Mouse (Mus musculus): ENCODE measurements around the gene Vars. TPM values are rescaled to one million over a fixed set of nuclear protein-coding genes. Genes with fewer than 3 reads are reported as not detected.
"Not testable (repeated sequence)": the region's sequence is repeated elsewhere in the genome, so short reads cannot be mapped to it uniquely, and the experiment has no call there.

Gene Vars
- polyA plus RNA-seq, 1 experiment from 2014 or later, result 112 TPM

DNA sequence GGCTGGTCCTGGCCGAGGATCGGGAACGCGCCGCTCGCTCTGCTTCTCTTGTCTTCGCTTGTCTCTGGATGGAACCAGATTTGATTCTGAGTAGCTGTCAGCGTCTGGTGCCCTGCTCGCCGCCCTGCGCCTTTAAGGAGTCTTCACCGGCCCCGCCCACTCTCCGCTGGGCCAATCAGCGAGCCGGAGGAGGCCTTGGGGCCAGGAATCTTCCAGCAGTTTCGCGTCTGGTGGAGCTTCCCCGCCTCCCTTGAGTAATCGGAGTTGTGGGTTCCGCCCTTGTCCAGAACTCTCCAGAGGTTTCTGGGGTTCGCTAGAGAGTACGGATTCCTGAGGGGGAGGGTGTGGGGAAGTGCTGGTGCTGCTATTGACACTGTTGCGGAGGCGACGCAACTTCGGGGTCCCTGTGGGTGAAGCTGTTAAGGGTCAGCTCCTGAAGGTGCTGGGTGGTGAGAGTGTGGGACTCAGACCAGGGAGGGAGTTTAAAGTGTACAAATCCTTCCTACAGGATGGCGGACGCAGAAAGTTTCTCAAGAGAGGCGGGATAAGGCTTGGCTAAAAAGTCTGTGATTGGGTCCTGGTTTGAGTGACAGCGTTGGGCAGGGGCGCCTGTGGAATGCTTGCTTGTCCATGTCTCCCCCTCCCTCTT lies 41.5 kb upstream of the Vars start, which contains the start of gene Hspa1b:
Gene Hspa1b (minus strand): TSS at position 109 of the 649 bp plus-strand sequence.
- Histone ChIP-seq H3K27ac (peak within 1 kb of the TSS; percentile 79), H3K9ac (peak within 1 kb of the TSS; percentile 72), H3K4me2 (peak within 1 kb of the TSS; percentile 85), H3K4me3 (replicated peaks) (peak within 1 kb of the TSS; percentile 58), H3K4me1 (replicated peaks) (peaks cover 15% of the 10 kb centered on the region), H3K27me3 (peaks cover 74% of the 10 kb centered on the region)
- under 1% methylated on average over 32 of the region's 32 CpGs for WGBS (ENCODE audit: insufficient replicate concordance)
- ATAC-seq (ENCODE audit: low read depth) (peak; percentile 88), DNase-seq (peak; percentile 81)
- H3K36me3 ChIP-seq; H3K9me3 ChIP-seq (replicated peaks): not testable (repeated sequence)

- WGBS (ENCODE audit: insufficient replicate concordance), result 6% methylated on average over 12 of the region's 12 CpGs
- H3K27me3 ChIP-seq, result peaks cover 77% of the 10 kb centered on the region
- DNase-seq, result peak; percentile 51
These were observed 40.8 kb upstream of the Vars start for GRCm38 (mm10) chr17:34959881-34960515.

DNA sequence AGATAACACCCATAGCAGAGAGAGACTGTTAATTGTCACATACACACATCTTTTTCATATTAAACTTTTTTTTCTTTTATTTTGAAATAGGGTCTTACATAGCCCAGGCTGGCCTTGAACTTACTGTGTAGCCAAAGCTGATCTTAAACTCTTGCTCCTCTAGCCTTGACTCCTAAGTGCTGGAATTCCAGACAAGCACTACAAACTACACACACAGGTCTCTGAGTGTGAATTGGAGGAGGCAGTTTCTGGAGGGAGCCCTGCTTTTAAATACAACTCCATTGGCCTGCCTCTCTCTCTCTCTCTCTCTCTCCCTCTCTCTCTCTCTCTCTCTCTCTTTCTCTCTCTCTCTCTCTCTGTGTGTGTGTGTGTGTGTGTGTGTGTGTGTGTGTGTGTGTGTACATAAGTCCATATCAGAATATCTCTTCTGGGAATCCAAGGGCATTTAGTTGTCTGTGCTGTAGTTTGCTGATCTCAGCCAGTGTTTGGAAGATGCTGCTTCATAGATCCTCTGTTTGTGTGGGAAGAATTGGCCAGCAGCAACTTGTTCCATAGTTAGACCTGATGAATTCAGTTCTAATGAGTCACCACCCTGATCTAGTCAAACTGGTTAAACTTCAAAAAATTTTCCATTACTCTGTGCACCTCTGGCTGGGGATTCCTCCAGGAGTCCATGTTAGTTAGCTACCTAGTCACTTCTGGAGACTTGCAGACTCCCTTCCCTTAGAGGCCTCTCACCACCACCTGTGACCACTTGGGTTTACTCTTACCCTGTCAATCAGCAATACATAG lies 39.9 kb upstream of the Vars start:
- Histone ChIP-seq H3K27ac (no peak overlapping the region), H3K4me1 (replicated peaks) (peaks cover 19% of the 10 kb centered on the region), H3K9me3 (replicated peaks) (no peaks in the 10 kb centered on the region), H3K4me2 (no peak overlapping the region), H3K36me3 (no peaks in the 10 kb centered on the region), H3K27me3 (peaks cover 77% of the 10 kb centered on the region), H3K9ac (no peak overlapping the region), H3K4me3 (replicated peaks) (no peak overlapping the region; the same call in 1 of the 2 replicates)
- DNase-seq (no peak), ATAC-seq (ENCODE audit: low read depth) (no peak)

More at GRCm38 (mm10) chr17:34959881-34960515, 40.8 kb upstream of the Vars start:
- H3K4me3 ChIP-seq (replicated peaks), result peak overlapping the region; percentile 58
- H3K9me3 ChIP-seq (replicated peaks), result no peaks in the 10 kb centered on the region
- peak overlapping the region; percentile 79 for H3K27ac ChIP-seq
- H3K9ac ChIP-seq, result peak overlapping the region; percentile 72
- peak overlapping the region; percentile 85 for H3K4me2 ChIP-seq
- peaks cover 15% of the 10 kb centered on the region for H3K4me1 ChIP-seq (replicated peaks)
- peak; percentile 41; the same call in 1 of the 2 replicates for ATAC-seq (ENCODE audit: low read depth)
- no peaks in the 10 kb centered on the region for H3K36me3 ChIP-seq

DNA sequence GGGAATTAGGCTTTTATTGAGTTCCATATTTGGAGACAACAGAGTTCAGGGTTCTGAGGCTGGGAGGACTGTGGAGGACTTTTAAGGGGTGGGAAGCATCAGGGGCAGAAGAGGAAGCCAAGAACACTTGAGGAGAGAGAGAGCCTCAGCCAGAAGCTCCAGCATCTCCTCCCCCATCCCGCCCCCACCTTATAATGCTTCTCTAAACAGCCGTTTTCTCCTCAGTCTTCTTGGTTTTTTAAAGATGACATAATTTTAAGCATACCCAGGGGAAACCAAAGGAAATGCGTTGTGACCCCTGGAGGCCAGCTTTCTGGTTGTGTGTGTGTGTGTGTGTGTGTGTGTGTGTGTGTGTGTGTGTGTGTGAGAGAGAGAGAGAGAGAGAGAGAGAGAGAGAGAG lies 38.7 kb upstream of the Vars start:
- Histone ChIP-seq H3K4me3 (replicated peaks) (no peak overlapping the region), H3K4me1 (replicated peaks) (peaks cover 20% of the 10 kb centered on the region), H3K36me3 (no peaks in the 10 kb centered on the region), H3K27me3 (peaks cover 74% of the 10 kb centered on the region), H3K27ac (no peak overlapping the region), H3K9ac (no peak overlapping the region), H3K4me2 (no peak overlapping the region), H3K9me3 (replicated peaks) (no peaks in the 10 kb centered on the region)
- DNase-seq, result no peak
- no peak for ATAC-seq (ENCODE audit: low read depth)
- WGBS (ENCODE audit: insufficient replicate concordance), result 20% methylated on average over 3 of the region's 3 CpGs

DNA sequence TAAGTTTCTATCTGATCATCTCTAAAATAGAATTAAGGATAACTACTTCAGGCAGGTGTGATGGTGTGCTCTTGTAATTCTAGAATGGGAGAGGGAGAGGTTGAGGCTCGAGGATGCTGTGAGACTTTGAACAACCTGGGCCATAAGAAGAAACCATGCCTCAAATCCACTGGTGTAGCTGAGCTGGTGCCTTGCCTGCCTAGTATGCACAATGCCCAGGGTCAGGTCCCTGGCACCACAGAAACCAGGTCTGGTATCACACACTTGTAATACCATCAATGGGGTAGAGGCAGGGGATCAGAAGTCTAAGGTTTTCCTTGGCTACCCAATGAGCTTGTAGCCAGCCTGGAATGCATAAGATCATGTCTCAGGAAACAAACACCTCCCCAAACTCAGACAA lies 37.9 kb upstream of the Vars start:
- Histone ChIP-seq H3K9ac (no peak overlapping the region), H3K36me3 (no peaks in the 10 kb centered on the region), H3K27ac (no peak overlapping the region), H3K4me1 (replicated peaks) (peaks cover 20% of the 10 kb centered on the region), H3K27me3 (peaks cover 76% of the 10 kb centered on the region), H3K4me2 (no peak overlapping the region), H3K4me3 (replicated peaks) (no peak overlapping the region), H3K9me3 (replicated peaks) (no peaks in the 10 kb centered on the region)
- ATAC-seq (ENCODE audit: low read depth) (no peak), DNase-seq (no peak)
- 34% methylated on average over 1 of the region's 1 CpGs for WGBS (ENCODE audit: insufficient replicate concordance)

- Histone ChIP-seq H3K4me2 (no peak overlapping the region), H3K9ac (no peak overlapping the region), H3K27me3 (peaks cover 82% of the 10 kb centered on the region), H3K9me3 (replicated peaks) (no peaks in the 10 kb centered on the region), H3K36me3 (no peaks in the 10 kb centered on the region), H3K4me1 (replicated peaks) (peaks cover 16% of the 10 kb centered on the region), H3K4me3 (replicated peaks) (no peak overlapping the region), H3K27ac (no peak overlapping the region)
- no peak for DNase-seq
- no peak for ATAC-seq (ENCODE audit: low read depth)
- WGBS (ENCODE audit: insufficient replicate concordance), result 27% methylated on average over 1 of the region's 1 CpGs
These were observed 36.1 kb upstream of the Vars start for GRCm38 (mm10) chr17:34964640-34965049.

DNA sequence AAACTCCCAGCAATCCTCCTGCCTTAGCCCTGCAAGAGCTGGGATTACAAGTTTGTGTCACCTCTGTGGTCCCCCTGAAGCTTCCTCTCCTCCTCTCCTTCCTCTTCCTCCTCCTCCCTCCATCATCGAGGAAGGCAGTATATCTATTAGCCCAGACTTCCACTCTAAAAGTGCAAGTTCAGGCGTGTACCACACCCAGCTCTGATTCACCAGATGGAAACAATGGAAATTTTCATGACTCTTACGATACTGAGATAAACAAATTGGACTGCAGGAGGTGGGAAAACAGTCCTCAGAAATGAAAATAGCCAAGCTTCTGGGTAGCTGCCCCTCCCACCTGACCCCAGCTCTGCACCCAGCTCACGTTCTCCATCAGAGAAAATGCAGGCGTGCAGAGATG lies 35.2 kb upstream of the Vars start:
- Histone ChIP-seq H3K9me3 (replicated peaks) (no peaks in the 10 kb centered on the region), H3K27ac (no peak overlapping the region), H3K36me3 (no peaks in the 10 kb centered on the region), H3K27me3 (peaks cover 83% of the 10 kb centered on the region), H3K4me2 (no peak overlapping the region), H3K9ac (no peak overlapping the region), H3K4me1 (replicated peaks) (peaks cover 7% of the 10 kb centered on the region; the same call in 1 of the 2 replicates), H3K4me3 (replicated peaks) (no peak overlapping the region)
- ATAC-seq (ENCODE audit: low read depth), result no peak
- no peak for DNase-seq
- 35% methylated on average over 5 of the region's 5 CpGs for WGBS (ENCODE audit: insufficient replicate concordance)

GRCm38 (mm10) chr17:34969822-34970221 lies 31.0 kb upstream of the Vars start, which contains the start of gene Gm20481:
TSS of gene Gm20481 (plus strand) at chr17:34969912.
- not testable (repeated sequence) for DNase-seq; H3K36me3 ChIP-seq; H3K27ac ChIP-seq; H3K4me3 ChIP-seq (replicated peaks); H3K9ac ChIP-seq; H3K4me2 ChIP-seq; ATAC-seq (ENCODE audit: low read depth); H3K9me3 ChIP-seq (replicated peaks)
- WGBS (ENCODE audit: insufficient replicate concordance), result 46% methylated on average over 7 of the region's 11 CpGs
- Histone ChIP-seq H3K4me1 (replicated peaks) (peaks cover 11% of the 10 kb centered on the region), H3K27me3 (peaks cover 79% of the 10 kb centered on the region)

DNA sequence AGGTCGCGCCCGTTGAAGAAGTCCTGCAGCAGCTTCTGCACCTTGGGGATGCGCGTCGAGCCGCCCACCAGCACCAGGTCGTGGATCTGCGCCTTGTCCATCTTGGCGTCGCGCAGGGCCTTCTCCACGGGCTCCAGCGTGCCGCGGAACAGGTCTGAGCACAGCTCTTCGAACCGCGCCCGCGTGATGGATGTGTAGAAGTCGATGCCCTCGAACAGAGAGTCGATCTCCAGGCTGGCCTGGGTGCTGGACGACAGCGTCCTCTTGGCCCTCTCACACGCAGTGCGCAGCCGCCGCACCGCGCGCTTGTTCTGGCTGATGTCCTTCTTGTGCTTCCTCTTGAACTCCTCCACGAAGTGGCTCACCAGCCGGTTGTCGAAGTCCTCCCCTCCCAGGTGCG lies 29.9 kb upstream of the Vars start:
- H3K27ac ChIP-seq, result not testable (repeated sequence)

DNA sequence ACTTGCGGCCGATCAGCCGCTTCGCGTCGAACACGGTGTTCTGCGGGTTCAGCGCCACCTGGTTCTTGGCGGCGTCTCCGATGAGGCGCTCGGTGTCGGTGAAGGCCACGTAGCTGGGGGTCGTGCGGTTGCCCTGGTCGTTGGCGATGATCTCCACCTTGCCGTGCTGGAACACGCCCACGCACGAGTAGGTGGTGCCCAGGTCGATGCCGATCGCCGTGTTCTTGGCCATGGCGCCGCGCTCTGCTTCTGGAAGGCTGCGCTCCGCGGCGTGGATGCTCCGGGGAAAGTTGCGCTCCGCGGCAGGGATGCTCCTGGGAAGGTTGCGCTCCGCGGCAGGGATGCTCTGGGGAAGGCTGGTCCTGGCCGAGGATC lies 29.1 kb upstream of the Vars start:
- peak overlapping the region; percentile 72 for H3K4me2 ChIP-seq
- peaks cover 62% of the 10 kb centered on the region for H3K27me3 ChIP-seq
- not testable (repeated sequence) for H3K9me3 ChIP-seq (replicated peaks); H3K36me3 ChIP-seq; H3K9ac ChIP-seq; H3K4me1 ChIP-seq (replicated peaks); DNase-seq; H3K27ac ChIP-seq
- peak overlapping the region; percentile 50 for H3K4me3 ChIP-seq (replicated peaks)
- peak; percentile 25 for ATAC-seq (ENCODE audit: low read depth)
- WGBS (ENCODE audit: insufficient replicate concordance), result 2% methylated on average over 26 of the region's 43 CpGs

More for the DNA sequence above, 29.9 kb upstream of the Vars start:
- H3K4me3 ChIP-seq (replicated peaks); H3K9ac ChIP-seq; H3K36me3 ChIP-seq; H3K4me1 ChIP-seq (replicated peaks); H3K9me3 ChIP-seq (replicated peaks); DNase-seq; H3K4me2 ChIP-seq; ATAC-seq (ENCODE audit: low read depth): not testable (repeated sequence)
- 34% methylated on average over 24 of the region's 37 CpGs for WGBS (ENCODE audit: insufficient replicate concordance)
- H3K27me3 ChIP-seq, result peaks cover 69% of the 10 kb centered on the region

- not testable (repeated sequence) for H3K4me1 ChIP-seq (replicated peaks); H3K36me3 ChIP-seq; H3K9me3 ChIP-seq (replicated peaks); H3K27ac ChIP-seq
- DNase-seq, result peak; percentile 66
- ATAC-seq (ENCODE audit: low read depth), result peak; percentile 91
- WGBS (ENCODE audit: insufficient replicate concordance), result 1% methylated on average over 33 of the region's 33 CpGs
- Histone ChIP-seq H3K4me2 (peak within 1 kb of the TSS; percentile 72), H3K9ac (peak within 1 kb of the TSS; percentile 52), H3K27me3 (peaks cover 61% of the 10 kb centered on the region), H3K4me3 (replicated peaks) (peak within 1 kb of the TSS; percentile 50)
These were observed 28.6 kb upstream of the Vars start, which contains the start of the genes Hspa1a and Hspa1l for GRCm38 (mm10) chr17:34972069-34972749. TSS of gene Hspa1a (minus strand) at chr17:34972156. TSS of gene Hspa1l (plus strand) at chr17:34972703.
